Mouse (Mus musculus) spleen, adult 2 months (tissue): ENCODE measurements around the gene 4930556J24Rik. TPM values are rescaled to one million over a fixed set of nuclear protein-coding genes. Genes with fewer than 3 reads are reported as not detected.

Experiments
- DNase-seq, 2 experiments: peaks; one replicate each; pipeline versions ENCODE4 v3.0.0 to v3.0.0-alpha.2; 2012 to 2021; ENCODE audit warnings: low spot score in 2 of 2, low read depth in 1 of 2
- H3K27ac ChIP-seq: fragments of 200-500 bp; 2 replicates; pipeline ENCODE4 v1.5.1; 2012; ENCODE audit warnings: low read length, inconsistent platforms; ENCODE audit not compliant: insufficient read depth
- H3K27me3 ChIP-seq: fragments of 200-500 bp; 2 replicates; pipeline ENCODE4 v1.6.1; 2012; ENCODE audit warnings: mild to moderate bottlenecking, moderate library complexity, low read length, inconsistent platforms; ENCODE audit not compliant: control insufficient read depth, insufficient read depth
- H3K36me3 ChIP-seq: fragments of 200-500 bp; 2 replicates; pipeline ENCODE4 v1.6.1; 2012; ENCODE audit warnings: mild to moderate bottlenecking, low read length, inconsistent platforms; ENCODE audit not compliant: control insufficient read depth, insufficient read depth
- H3K4me1 ChIP-seq: fragments of 200-500 bp; 2 replicates; pipeline ENCODE4 v1.6.1; 2011; ENCODE audit warnings: inconsistent platforms; ENCODE audit not compliant: control insufficient read depth, insufficient read depth, insufficient read length
- H3K4me3 ChIP-seq: fragments of 200-500 bp; 2 replicates; pipeline ENCODE4 v1.5.1; 2011; ENCODE audit warnings: mild to moderate bottlenecking, inconsistent platforms; ENCODE audit not compliant: insufficient read depth, insufficient read length; ENCODE audit errors: extremely low read depth
- CTCF ChIP-seq: fragments of 200-500 bp; IDR thresholded peaks from 2 replicates; pipeline ENCODE4 v1.5.1; 2011; ENCODE audit warnings: mild to moderate bottlenecking, inconsistent platforms; ENCODE audit not compliant: insufficient read depth, insufficient read length, insufficient replicate concordance; ENCODE audit errors: extremely low read depth
- POLR2A ChIP-seq: fragments of 200-500 bp; IDR thresholded peaks from 2 replicates; pipeline ENCODE4 v1.6.1; 2011; ENCODE audit warnings: low read depth, low read length, inconsistent platforms
- WGBS: fragments of 180-500 bp; shearing (Covaris S2); methylation state at CpG from one replicate; pipeline ENCODE4 v1.1.7; 2018; 5-methylcytosine and 5-hydroxymethylcytosine counted together
- polyA plus RNA-seq: library from polyadenylated mRNA; depleted of rRNA; stranded (reverse); fragments of >200 nt; gene quantifications from 2 replicates; pipeline ENCODE4 v1.2.3, GENCODE M21; 2012

4930556J24Rik gene
- polyA plus RNA-seq, 1 experiment = not detected

DNA sequence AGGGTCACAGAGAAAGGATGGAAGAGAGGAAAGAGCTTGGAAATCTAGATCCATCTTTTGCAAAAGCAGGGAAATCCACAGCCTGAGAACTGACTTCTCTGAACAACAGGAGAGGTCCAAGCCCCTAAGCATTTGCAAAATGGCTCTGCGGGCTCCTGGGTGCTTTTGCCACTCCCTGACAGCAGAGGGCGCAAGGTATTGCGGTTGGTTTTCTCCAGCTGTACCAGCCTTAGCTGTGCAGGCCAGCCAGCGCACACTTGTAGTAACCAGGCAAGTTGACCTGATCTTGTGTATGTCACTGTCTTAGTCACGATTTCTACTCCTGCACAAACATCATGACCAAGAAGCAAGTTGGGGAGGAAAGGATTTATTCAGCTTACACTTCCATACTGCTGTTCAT, 25.0 kb upstream of the 4930556J24Rik start:
- Histone ChIP-seq H3K4me1 (no peaks in the 10 kb centered on the region), H3K4me3 (no peak overlapping the region), H3K36me3 (no peaks in the 10 kb centered on the region), H3K27me3 (0 out of 2 replicates have a peak, but pooled peaks cover 4% of the 10 kb centered on the region), H3K27ac (no peak overlapping the region)
- WGBS = 6% methylated on average over 5 of the region's 5 CpGs
- TF ChIP-seq CTCF (peak; percentile 58; the same call in 1 of the 2 replicates), POLR2A (no peak)
- peak; percentile 18 to 38 for DNase-seq

DNA sequence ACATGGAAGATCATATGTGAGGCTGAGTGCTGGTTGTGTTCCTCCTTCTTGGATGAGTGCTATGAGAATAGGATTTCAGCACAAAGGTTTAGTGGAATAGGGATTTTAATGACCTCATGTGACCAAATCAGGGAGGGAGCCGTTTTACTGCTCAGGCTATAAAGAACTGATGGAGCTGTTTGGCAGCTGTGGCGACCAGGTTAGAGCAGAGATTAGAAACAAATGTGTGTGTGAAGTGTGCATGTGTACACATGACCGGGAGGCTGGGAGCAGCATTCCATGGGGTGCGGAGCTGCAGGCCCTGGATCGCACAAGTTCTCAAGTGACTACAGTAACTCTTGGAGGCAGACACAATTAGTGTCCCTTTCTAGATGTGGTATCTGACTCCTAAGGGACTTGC, 23.0 kb upstream of the 4930556J24Rik start:
- H3K36me3 ChIP-seq = no peaks in the 10 kb centered on the region
- H3K27me3 ChIP-seq = 0 out of 2 replicates have a peak, but pooled peaks cover 4% of the 10 kb centered on the region
- TF ChIP-seq CTCF = no peak
- no peak for TF ChIP-seq POLR2A
- no peak overlapping the region for H3K27ac ChIP-seq
- H3K4me3 ChIP-seq = no peak overlapping the region
- no peak for DNase-seq
- 88% methylated on average over 5 of the region's 5 CpGs for WGBS
- H3K4me1 ChIP-seq = no peaks in the 10 kb centered on the region

DNA sequence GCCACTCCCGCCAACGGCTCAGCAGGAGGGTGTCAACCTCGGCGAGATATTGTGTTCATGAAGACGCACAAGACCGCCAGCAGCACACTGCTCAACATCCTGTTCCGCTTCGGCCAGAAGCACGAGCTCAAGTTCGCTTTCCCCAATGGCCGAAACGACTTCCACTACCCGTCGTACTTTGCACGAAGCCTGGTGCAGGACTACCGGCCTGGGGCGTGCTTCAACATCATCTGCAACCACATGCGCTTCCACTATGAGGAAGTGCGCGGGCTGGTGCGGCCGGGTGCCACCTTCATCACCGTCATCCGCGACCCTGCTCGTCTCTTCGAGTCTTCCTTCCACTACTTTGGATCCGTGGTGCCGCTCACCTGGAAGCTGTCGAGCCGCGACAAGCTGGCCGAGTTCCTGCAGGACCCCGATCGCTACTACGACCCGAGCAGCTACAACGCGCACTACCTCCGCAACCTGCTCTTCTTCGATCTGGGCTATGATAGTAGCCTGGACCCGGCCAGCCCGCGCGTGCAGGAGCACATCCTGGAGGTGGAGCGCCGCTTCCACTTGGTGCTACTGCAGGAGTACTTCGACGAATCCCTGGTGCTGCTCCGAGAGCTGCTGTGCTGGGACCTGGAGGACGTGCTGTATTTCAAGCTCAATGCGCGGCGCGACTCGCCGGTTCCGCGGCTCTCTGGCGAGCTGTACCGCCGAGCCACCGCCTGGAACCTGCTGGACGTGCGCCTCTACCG, 21.6 kb upstream of the 4930556J24Rik start:
- H3K4me1 ChIP-seq = no peaks in the 10 kb centered on the region
- 6% methylated on average over 66 of the region's 66 CpGs for WGBS
- H3K27ac ChIP-seq = no peak overlapping the region
- no peak for DNase-seq
- peak overlapping the region; percentile 28; the same call in 1 of the 2 replicates for H3K4me3 ChIP-seq
- TF ChIP-seq POLR2A (no peak), CTCF (no peak)
- no peaks in the 10 kb centered on the region for H3K36me3 ChIP-seq
- H3K27me3 ChIP-seq = 0 out of 2 replicates have a peak, but pooled peaks cover 4% of the 10 kb centered on the region

DNA sequence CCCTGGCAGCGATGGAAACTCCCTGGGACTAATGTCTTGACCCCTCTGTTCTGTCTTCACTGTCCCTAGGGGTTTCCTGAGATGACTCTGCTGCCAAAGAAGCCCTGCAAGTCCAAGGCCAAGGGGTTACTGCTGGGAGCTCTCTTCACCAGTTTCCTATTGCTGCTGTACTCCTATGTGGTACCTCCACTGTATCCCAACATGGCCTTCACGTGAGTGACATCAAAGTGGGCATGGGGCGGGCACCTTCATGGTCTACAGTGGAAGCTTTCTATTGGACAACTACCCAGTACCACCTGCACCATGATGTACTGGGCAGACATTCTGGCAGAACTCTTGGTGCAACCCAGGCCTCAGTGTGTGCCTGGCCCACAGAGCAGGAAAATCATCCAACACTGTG, 20.3 kb upstream of the 4930556J24Rik start:
- no peak for DNase-seq
- TF ChIP-seq POLR2A (no peak), CTCF (no peak)
- H3K27me3 ChIP-seq = 0 out of 2 replicates have a peak, but pooled peaks cover 4% of the 10 kb centered on the region
- no peaks in the 10 kb centered on the region for H3K4me1 ChIP-seq
- H3K4me3 ChIP-seq = no peak overlapping the region
- H3K27ac ChIP-seq = no peak overlapping the region
- no peaks in the 10 kb centered on the region for H3K36me3 ChIP-seq
- WGBS = 94% methylated on average over 3 of the region's 3 CpGs

DNA sequence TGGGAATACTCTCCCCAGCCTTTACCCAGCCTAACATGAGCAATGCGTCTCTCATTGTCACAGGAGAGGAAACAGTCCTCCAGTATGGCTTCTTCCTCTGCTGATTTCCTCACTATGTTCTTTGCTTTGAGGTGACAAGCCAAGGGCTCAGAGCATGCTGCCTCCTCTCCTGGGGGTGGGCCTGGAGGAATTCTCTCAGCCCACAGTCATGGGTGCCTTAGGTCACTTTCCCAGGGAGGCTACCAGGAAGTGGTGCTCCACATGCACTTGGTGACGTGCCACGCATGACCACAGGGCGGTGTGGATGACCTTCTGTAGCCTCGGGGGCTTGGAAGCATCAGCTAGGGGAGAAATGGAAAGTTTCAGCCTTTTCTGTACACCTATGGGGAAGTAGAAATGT, 18.9 kb upstream of the 4930556J24Rik start:
- no peaks in the 10 kb centered on the region for H3K36me3 ChIP-seq
- 0 out of 2 replicates have a peak, but pooled peaks cover 4% of the 10 kb centered on the region for H3K27me3 ChIP-seq
- H3K4me1 ChIP-seq = no peaks in the 10 kb centered on the region
- 58% methylated on average over 5 of the region's 5 CpGs for WGBS
- DNase-seq = no peak
- no peak overlapping the region for H3K27ac ChIP-seq
- no peak overlapping the region for H3K4me3 ChIP-seq
- TF ChIP-seq CTCF (no peak), POLR2A (no peak)

DNA sequence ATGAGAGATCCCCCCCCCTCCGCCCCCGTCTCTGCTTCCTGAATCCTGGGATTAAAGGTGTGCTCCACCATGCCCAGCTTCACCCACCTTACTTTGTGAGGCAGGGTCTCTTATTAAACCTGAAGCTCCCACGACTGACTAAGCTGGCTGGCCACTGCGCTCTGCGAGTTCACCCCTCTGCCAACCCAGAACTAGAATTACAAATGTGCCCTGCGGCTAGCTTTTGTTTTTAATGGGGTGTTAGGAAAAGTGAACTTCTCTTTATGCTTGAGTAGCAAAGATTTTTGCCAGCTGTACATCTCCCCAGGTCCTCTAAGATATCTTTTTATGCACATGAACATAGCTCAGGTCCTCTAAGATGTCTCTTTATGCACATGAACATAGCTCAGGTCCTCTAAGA, 17.3 kb upstream of the 4930556J24Rik start:
- no peaks in the 10 kb centered on the region for H3K4me1 ChIP-seq
- 0 out of 2 replicates have a peak, but pooled peaks cover 4% of the 10 kb centered on the region for H3K27me3 ChIP-seq
- H3K4me3 ChIP-seq = no peak overlapping the region
- H3K36me3 ChIP-seq = no peaks in the 10 kb centered on the region
- TF ChIP-seq CTCF (no peak), POLR2A (no peak)
- 91% methylated on average over 6 of the region's 6 CpGs for WGBS
- H3K27ac ChIP-seq = no peak overlapping the region
- DNase-seq = no peak

DNA sequence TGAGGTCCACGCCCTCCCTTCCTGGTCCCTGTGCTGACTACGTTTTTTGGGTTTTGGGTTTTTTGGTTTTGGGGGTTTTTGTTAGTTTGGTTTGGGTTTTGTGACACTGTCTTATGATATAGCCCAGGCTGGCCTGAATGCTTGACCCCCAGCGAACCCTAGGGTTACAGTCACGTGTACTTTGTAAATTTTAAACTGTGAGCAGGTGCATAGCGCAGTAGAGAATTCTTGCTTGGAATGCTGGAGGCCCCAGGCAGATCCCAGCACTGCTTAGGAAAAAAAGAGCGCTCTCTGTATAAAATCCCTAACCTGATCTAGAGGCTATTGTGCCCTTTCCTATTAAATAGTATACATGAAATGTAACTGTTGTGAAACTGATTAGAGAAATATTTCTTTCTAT, 16.6 kb upstream of the 4930556J24Rik start:
- TF ChIP-seq POLR2A = no peak
- no peak for TF ChIP-seq CTCF
- 77% methylated on average over 6 of the region's 6 CpGs for WGBS
- no peak overlapping the region for H3K4me3 ChIP-seq
- DNase-seq = no peak
- no peaks in the 10 kb centered on the region for H3K36me3 ChIP-seq
- no peak overlapping the region for H3K27ac ChIP-seq
- no peaks in the 10 kb centered on the region for H3K4me1 ChIP-seq
- H3K27me3 ChIP-seq = no peaks in the 10 kb centered on the region
